Mouse (Mus musculus) megakaryocyte, embryonic 14.5 days (primary cell): ENCODE results near the gene Sim2. TPM values are rescaled to one million over a fixed set of nuclear protein-coding genes. Genes with fewer than 3 reads are reported as not detected.

ENCODE experiments used
- H3K27me3 ChIP-seq: replicated peaks from 2 replicates; pipeline ENCODE3; 2012; ENCODE audit warnings: inconsistent platforms
- H3K36me3 ChIP-seq: replicated peaks from 2 replicates; pipeline ENCODE3; 2012; ENCODE audit warnings: low read length, inconsistent platforms, mixed read lengths
- H3K4me1 ChIP-seq: 2 replicates; pipeline ENCODE4 v1.6.1; 2012; ENCODE audit warnings: inconsistent platforms
- H3K4me3 ChIP-seq: replicated peaks from 2 replicates; pipeline ENCODE3; 2012; ENCODE audit warnings: moderate library complexity, mild to moderate bottlenecking, inconsistent platforms
- H3K9me3 ChIP-seq: 2 replicates; pipeline ENCODE4 v1.6.1; 2012; ENCODE audit warnings: inconsistent platforms
- FLI1 ChIP-seq: IDR thresholded peaks from 2 replicates; pipeline ENCODE4 v1.6.1; 2012; ENCODE audit warnings: low read length, inconsistent platforms, mixed read lengths
- GATA1 ChIP-seq: IDR thresholded peaks from 3 replicates; pipeline ENCODE4 v1.6.1; 2012; ENCODE audit warnings: mixed read lengths, low read length, inconsistent platforms, borderline replicate concordance
- polyA plus RNA-seq: library from polyadenylated mRNA; stranded (reverse); fragments of >175 nt; gene quantifications from 2 replicates; pipeline ENCODE4 v1.2.3, GENCODE M21; 2012; ENCODE audit warnings: low replicate concordance; ENCODE audit not compliant: insufficient read depth

The Sim2 gene
- polyA plus RNA-seq, 1 experiment, result not detected

DNA sequence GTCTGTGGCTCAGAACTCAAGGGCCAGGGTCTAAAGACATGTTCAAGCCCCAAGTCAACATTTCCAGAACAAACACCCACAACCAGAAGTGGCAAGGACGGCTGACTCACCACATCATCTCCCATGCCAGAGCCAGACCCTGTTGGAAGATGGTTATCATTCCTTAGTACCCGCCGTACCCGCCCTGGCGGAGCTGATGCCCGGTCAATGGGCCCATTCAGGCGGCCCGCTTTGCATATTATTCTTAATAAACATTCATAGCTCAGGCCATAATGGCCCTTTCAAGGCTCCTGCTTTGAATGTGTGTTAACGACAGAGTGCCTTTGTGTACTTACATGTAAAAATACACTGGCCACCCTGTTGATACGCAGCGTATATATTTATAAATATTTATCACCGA, 29.6 kb upstream of the Sim2 start:
- TF ChIP-seq FLI1 (no peak), GATA1 (no peak)
- peaks cover 2% of the 10 kb centered on the region; the same call in 1 of the 2 replicates for H3K4me1 ChIP-seq

GRCm38 (mm10) chr16:94055576-94055975, 29.2 kb upstream of the Sim2 start:
- Histone ChIP-seq H3K36me3 (no peaks in the 10 kb centered on the region), H3K4me3 (no peak overlapping the region), H3K4me1 (peaks cover 2% of the 10 kb centered on the region; the same call in 1 of the 2 replicates), H3K9me3 (peaks cover 21% of the 10 kb centered on the region), H3K27me3 (peaks cover 13% of the 10 kb centered on the region)
- TF ChIP-seq GATA1, result no peak
- no peak for TF ChIP-seq FLI1

More for the DNA sequence above, 29.6 kb upstream of the Sim2 start:
- Histone ChIP-seq H3K27me3 (peaks cover 15% of the 10 kb centered on the region), H3K36me3 (no peaks in the 10 kb centered on the region), H3K4me3 (no peak overlapping the region), H3K9me3 (peaks cover 24% of the 10 kb centered on the region)

DNA sequence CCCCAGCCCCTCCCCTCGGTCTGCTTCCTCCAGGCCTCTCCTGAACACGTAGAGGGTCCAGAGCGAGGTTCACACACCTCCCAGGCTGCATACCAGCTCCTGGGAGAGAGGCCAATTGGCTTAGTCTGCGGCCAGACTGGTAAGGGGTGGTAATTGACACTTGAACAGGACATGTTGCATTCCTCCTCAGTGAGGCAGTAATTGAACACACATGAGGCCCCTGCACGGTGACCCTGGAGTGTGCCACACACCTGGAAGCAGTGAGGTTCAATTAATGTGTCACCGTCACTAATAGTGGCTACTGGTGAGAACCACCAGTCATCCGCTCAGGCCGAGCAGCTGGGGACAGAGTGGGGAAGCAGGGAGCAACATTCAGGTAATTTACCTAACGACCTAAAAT, 24.9 kb upstream of the Sim2 start:
- no peak overlapping the region for H3K4me3 ChIP-seq
- TF ChIP-seq FLI1 (no peak), GATA1 (no peak)
- peaks cover 53% of the 10 kb centered on the region for H3K9me3 ChIP-seq
- H3K27me3 ChIP-seq, result peaks cover 19% of the 10 kb centered on the region
- peaks cover 2% of the 10 kb centered on the region; the same call in 1 of the 2 replicates for H3K4me1 ChIP-seq
- H3K36me3 ChIP-seq, result no peaks in the 10 kb centered on the region

DNA sequence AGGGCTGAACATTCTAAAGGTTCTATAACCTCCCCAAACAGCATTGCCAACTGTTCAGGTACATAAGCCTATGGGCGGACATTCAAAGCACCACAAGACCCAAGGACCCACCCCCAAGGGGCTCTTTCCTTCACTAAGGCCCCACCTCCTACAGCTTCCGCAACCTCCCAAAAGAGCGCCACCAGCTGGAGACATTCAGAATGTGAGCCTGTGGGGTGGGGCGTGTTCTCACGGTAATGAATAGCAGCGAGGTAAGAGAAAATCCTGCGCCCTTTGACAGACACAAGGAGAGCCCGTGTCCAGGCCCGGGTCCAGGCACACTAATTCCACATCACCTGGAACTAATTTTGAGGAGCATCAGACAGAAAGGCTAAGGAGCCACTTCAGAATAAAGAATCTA, 20.5 kb upstream of the Sim2 start:
- no peak for TF ChIP-seq GATA1
- TF ChIP-seq FLI1, result no peak
- H3K4me3 ChIP-seq, result no peak overlapping the region
- H3K9me3 ChIP-seq, result peaks cover 75% of the 10 kb centered on the region
- no peaks in the 10 kb centered on the region for H3K4me1 ChIP-seq
- H3K27me3 ChIP-seq, result peaks cover 33% of the 10 kb centered on the region
- H3K36me3 ChIP-seq, result no peaks in the 10 kb centered on the region

DNA sequence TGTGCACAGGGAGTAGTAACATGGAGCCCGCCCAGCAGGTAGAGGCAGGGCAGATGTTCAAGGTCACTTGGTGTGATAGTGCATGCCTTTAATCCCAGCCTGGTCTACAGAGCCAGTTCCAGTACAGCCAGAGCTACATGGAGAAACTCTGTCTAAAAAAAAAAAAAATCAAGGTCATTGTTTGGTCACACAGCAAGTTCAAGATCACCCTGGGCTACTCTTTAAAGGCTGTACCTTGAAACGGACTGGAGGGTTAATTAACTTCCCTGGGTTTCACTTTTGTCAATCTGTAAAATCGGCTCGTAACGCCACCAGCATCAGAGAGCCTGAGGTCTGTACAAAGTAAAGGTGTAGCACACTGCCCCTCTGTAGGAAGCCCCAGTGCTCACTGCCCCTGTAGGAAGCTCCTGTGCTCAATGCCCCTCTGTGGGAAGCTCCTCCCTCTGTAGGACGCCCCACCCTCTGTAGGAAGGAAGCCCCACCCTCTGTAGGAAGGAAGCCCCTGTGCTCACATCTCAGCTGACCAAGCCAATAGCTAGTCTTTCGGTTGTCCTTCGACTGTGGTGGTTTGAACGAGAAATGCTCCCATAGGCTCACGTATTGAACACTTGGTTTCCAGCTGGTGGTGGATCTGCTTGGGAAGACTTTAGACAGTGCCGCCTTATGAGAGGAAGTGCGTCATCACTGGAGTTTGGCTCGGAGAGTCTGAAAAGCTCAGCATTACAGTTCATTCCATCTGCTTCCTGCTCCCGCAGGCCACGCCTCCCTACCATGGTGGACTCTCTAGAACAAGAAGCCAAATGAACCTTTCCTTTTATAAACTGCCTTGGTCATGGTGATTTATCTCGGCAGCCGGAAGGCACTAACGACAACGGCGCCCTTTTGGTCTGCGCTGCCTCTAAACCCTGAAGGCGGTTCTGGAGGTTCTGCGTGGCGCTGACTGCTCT, 18.7 kb upstream of the Sim2 start:
- Histone ChIP-seq H3K4me1 (no peaks in the 10 kb centered on the region), H3K36me3 (no peaks in the 10 kb centered on the region), H3K27me3 (peaks cover 42% of the 10 kb centered on the region), H3K4me3 (no peak overlapping the region), H3K9me3 (peaks cover 70% of the 10 kb centered on the region)
- TF ChIP-seq FLI1 (no peak), GATA1 (no peak)

DNA sequence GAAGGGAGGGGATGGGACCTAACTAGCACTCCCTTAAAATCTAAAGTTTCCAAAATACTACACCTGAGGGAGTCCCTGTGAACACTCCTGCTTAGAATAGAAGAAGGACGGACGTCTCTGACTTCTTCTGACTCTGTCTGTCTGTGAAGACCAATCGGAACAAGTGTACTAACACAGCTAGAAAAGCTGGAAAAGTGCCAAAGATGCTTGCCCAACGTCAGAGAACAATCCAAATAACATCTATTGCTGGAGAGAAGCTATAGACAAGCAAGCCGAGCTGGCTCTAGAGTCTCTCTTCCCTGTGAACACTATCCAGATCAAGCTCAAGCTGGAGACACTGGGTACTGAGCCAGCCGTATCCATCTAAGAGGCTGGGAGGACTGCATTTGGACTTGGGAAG, 18.0 kb upstream of the Sim2 start:
- peaks cover 44% of the 10 kb centered on the region for H3K27me3 ChIP-seq
- peaks cover 63% of the 10 kb centered on the region for H3K9me3 ChIP-seq
- no peak overlapping the region for H3K4me3 ChIP-seq
- no peaks in the 10 kb centered on the region for H3K4me1 ChIP-seq
- TF ChIP-seq FLI1 (no peak), GATA1 (no peak)
- no peaks in the 10 kb centered on the region for H3K36me3 ChIP-seq

- Histone ChIP-seq H3K4me1 (no peaks in the 10 kb centered on the region), H3K4me3 (no peak overlapping the region), H3K27me3 (peaks cover 47% of the 10 kb centered on the region), H3K36me3 (no peaks in the 10 kb centered on the region), H3K9me3 (peaks cover 60% of the 10 kb centered on the region)
- TF ChIP-seq FLI1 (no peak), GATA1 (no peak)
Measured at GRCm38 (mm10) chr16:94067280-94067679, 17.5 kb upstream of the Sim2 start.

- Histone ChIP-seq H3K36me3 (no peaks in the 10 kb centered on the region), H3K27me3 (peaks cover 55% of the 10 kb centered on the region), H3K9me3 (peaks cover 54% of the 10 kb centered on the region), H3K4me3 (no peak overlapping the region), H3K4me1 (no peaks in the 10 kb centered on the region)
- no peak for TF ChIP-seq GATA1
- no peak for TF ChIP-seq FLI1
Measured at GRCm38 (mm10) chr16:94069061-94069460, 15.7 kb upstream of the Sim2 start.

DNA sequence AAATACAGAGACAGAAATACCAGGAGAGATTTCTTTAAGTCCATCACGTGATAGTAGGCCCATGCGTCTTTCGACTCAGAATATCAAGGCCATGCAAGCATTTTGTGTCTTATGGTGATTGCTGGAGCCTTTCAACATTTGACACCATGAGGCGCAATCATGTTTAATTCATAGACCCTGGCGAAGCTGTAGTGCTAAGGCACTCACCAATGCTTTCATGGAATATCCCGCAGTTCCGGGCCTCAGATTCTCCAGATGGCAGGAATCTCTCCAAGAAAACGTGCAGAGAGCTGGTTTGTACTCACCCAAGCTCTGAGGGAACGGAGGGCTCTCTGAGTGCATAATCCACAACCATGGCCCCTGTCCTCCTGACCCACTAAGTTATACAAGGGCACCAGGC, 13.8 kb upstream of the Sim2 start:
- Histone ChIP-seq H3K9me3 (peaks cover 53% of the 10 kb centered on the region), H3K4me3 (no peak overlapping the region), H3K4me1 (no peaks in the 10 kb centered on the region), H3K27me3 (peaks cover 67% of the 10 kb centered on the region), H3K36me3 (no peaks in the 10 kb centered on the region)
- TF ChIP-seq GATA1, result no peak
- no peak for TF ChIP-seq FLI1

GRCm38 (mm10) chr16:94071468-94071867, 13.3 kb upstream of the Sim2 start:
- Histone ChIP-seq H3K9me3 (peaks cover 50% of the 10 kb centered on the region), H3K4me3 (no peak overlapping the region), H3K4me1 (no peaks in the 10 kb centered on the region), H3K27me3 (peaks cover 69% of the 10 kb centered on the region), H3K36me3 (no peaks in the 10 kb centered on the region)
- TF ChIP-seq FLI1 (no peak), GATA1 (no peak)
